Mouse (Mus musculus): ENCODE measurements around the gene Gamt.

- no peak for TF ChIP-seq CTCF (IDR thresholded peaks at IDR 0.05)
- TF ChIP-seq EP300 (IDR thresholded peaks at IDR 0.05; ENCODE audit: insufficient read depth, low read depth, low read length) = no peak
Measured at GRCm38 (mm10) chr10:80271186-80271843, 10.5 kb upstream of the Gamt start.
